Mouse (Mus musculus) MEL (cell line): ENCODE results near the gene Mex3a. TPM values are rescaled to one million over a fixed set of nuclear protein-coding genes. Genes with fewer than 3 reads are reported as not detected.

Experiments
- polyA plus RNA-seq, 2 experiments: library from polyadenylated mRNA; stranded (reverse) in 1 of 2; unstranded in 1 of 2; fragments of >175 nt in 1 of 2; fragments of >200 nt in 1 of 2; gene quantifications; 2 replicates each; pipeline versions ENCODE4 v1.2.1 to v1.2.4; 2012; ENCODE audit warnings: low replicate concordance in 2 of 2, low read depth in 1 of 2; ENCODE audit not compliant: insufficient read length in 2 of 2, insufficient read depth in 1 of 2, missing spikeins in 1 of 2
- total RNA-seq: library from RNA; depleted of rRNA; stranded (reverse); fragments of 300-350 nt; gene quantifications from 2 replicates; pipeline ENCODE4 v1.2.3, GENCODE M21; 2012; rRNA removed

Gene Mex3a
- total and polyA plus RNA-seq, 3 experiments: 5.5 to 10.1 TPM; not detected in 1

Other genes with a start within 250 kb of the Mex3a start
- gene Gm38392, start 245.2 kb upstream of the Mex3a start, total RNA-seq: 0.39 and 0.69 TPM in 2 replicates
- under 1 TPM in 1 of 2 experiments, not detected in 1; 0.84 TPM for gene Gm38392, start 245.2 kb upstream of the Mex3a start, polyA plus RNA-seq
- gene Tsacc, start 235.4 kb upstream of the Mex3a start, total RNA-seq: 26.7 and 34.1 TPM in 2 replicates
- gene Tsacc, start 235.4 kb upstream of the Mex3a start, polyA plus RNA-seq: 10 to 100 TPM in 1 of 2 experiments, not detected in 1; 41.1 TPM
- gene Cct3, start 235.3 kb upstream of the Mex3a start, total RNA-seq: 1,548 and 1,549 TPM in 2 replicates
- gene Cct3, start 235.3 kb upstream of the Mex3a start, polyA plus RNA-seq: 1,000 to 10,000 TPM in 1 of 2 experiments, 100 to 1,000 TPM in 1; 777 to 1,271 TPM
- gene Glmp, start 207.4 kb upstream of the Mex3a start, total RNA-seq: 47.6 and 48.3 TPM in 2 replicates
- gene Glmp, start 207.4 kb upstream of the Mex3a start, polyA plus RNA-seq: 100 to 1,000 TPM in 1 of 2 experiments, not detected in 1; 181 TPM
- gene Tmem79, start 196.2 kb upstream of the Mex3a start, total RNA-seq: 2.2 TPM in 2 replicates
- 1 to 10 TPM in 1 of 2 experiments, not detected in 1; 3.7 TPM for gene Tmem79, start 196.2 kb upstream of the Mex3a start, polyA plus RNA-seq
- gene Smg5, start 196.1 kb upstream of the Mex3a start, total RNA-seq: 87.3 and 97.9 TPM in 2 replicates
- gene Smg5, start 196.1 kb upstream of the Mex3a start, polyA plus RNA-seq: 100 to 1,000 TPM; 123 to 148 TPM
- not detected in 2 replicates for gene Paqr6, start 167.8 kb upstream of the Mex3a start, total RNA-seq
- gene Paqr6, start 167.8 kb upstream of the Mex3a start, polyA plus RNA-seq: under 1 TPM in 1 of 2 experiments, not detected in 1; 0.11 TPM
- gene Bglap3, start 159.7 kb upstream of the Mex3a start, total RNA-seq: 0.16 TPM in 1 of 2 replicates, not detected in the other
- not detected for gene Bglap3, start 159.7 kb upstream of the Mex3a start, polyA plus RNA-seq
- not detected in 2 replicates for gene Bglap2, start 153.7 kb upstream of the Mex3a start, total RNA-seq
- not detected for gene Bglap2, start 153.7 kb upstream of the Mex3a start, polyA plus RNA-seq
- gene Bglap, start 147.9 kb upstream of the Mex3a start, total RNA-seq: not detected in 2 replicates
- under 1 TPM in 1 of 2 experiments, not detected in 1; 0.17 TPM for gene Bglap, start 147.9 kb upstream of the Mex3a start, polyA plus RNA-seq
- 139 and 144 TPM in 2 replicates for gene Pmf1, start 122.1 kb upstream of the Mex3a start, total RNA-seq
- 100 to 1,000 TPM in 1 of 2 experiments, not detected in 1; 357 TPM for gene Pmf1, start 122.1 kb upstream of the Mex3a start, polyA plus RNA-seq
- 26.2 and 30.5 TPM in 2 replicates for gene Slc25a44, start 107.3 kb upstream of the Mex3a start, total RNA-seq
- 10 to 100 TPM in 1 of 2 experiments, not detected in 1; 34.6 TPM for gene Slc25a44, start 107.3 kb upstream of the Mex3a start, polyA plus RNA-seq
- gene Sema4a, start 71.2 kb upstream of the Mex3a start, total RNA-seq: 31.4 and 45.3 TPM in 2 replicates
- 10 to 100 TPM in 1 of 2 experiments, not detected in 1; 33.5 TPM for gene Sema4a, start 71.2 kb upstream of the Mex3a start, polyA plus RNA-seq
- 388 and 394 TPM in 2 replicates for gene Lmna, start 22.4 kb upstream of the Mex3a start, total RNA-seq
- 100 to 1,000 TPM; 128 to 302 TPM for gene Lmna, start 22.4 kb upstream of the Mex3a start, polyA plus RNA-seq
- gene Rab25, start 15.9 kb downstream of the Mex3a start, total RNA-seq: 0.75 and 0.96 TPM in 2 replicates
- 1 to 10 TPM in 1 of 2 experiments, not detected in 1; 1.9 TPM for gene Rab25, start 15.9 kb downstream of the Mex3a start, polyA plus RNA-seq
- 125 and 127 TPM in 2 replicates for gene Lamtor2, start 20.7 kb downstream of the Mex3a start, total RNA-seq
- 100 to 1,000 TPM in 1 of 2 experiments, not detected in 1; 188 TPM for gene Lamtor2, start 20.7 kb downstream of the Mex3a start, polyA plus RNA-seq
- gene Ubqln4, start 21.4 kb downstream of the Mex3a start, total RNA-seq: 73.0 and 83.0 TPM in 2 replicates
- 100 to 1,000 TPM in 1 of 2 experiments, 10 to 100 TPM in 1; 43.6 to 171 TPM for gene Ubqln4, start 21.4 kb downstream of the Mex3a start, polyA plus RNA-seq
- gene Ssr2, start 43.5 kb downstream of the Mex3a start, total RNA-seq: 500 and 594 TPM in 2 replicates
- 100 to 1,000 TPM; 176 to 706 TPM for gene Ssr2, start 43.5 kb downstream of the Mex3a start, polyA plus RNA-seq
- 113 and 131 TPM in 2 replicates for gene Arhgef2, start 73.6 kb downstream of the Mex3a start, total RNA-seq
- gene Arhgef2, start 73.6 kb downstream of the Mex3a start, polyA plus RNA-seq: 100 to 1,000 TPM in 1 of 2 experiments, not detected in 1; 183 TPM
- 0.08 TPM in 1 of 2 replicates, not detected in the other for gene Rxfp4, start 120.7 kb downstream of the Mex3a start, total RNA-seq
- under 1 TPM in 1 of 2 experiments, not detected in 1; 0.06 TPM for gene Rxfp4, start 120.7 kb downstream of the Mex3a start, polyA plus RNA-seq
- 43.4 and 47.4 TPM in 2 replicates for gene Khdc4, start 153.4 kb downstream of the Mex3a start, total RNA-seq
- 10 to 100 TPM in 1 of 2 experiments, not detected in 1; 71.0 TPM for gene Khdc4, start 153.4 kb downstream of the Mex3a start, polyA plus RNA-seq
- 28.7 and 38.6 TPM in 2 replicates for gene Rit1, start 184.4 kb downstream of the Mex3a start, total RNA-seq
- 10 to 100 TPM in 1 of 2 experiments, not detected in 1; 34.1 TPM for gene Rit1, start 184.4 kb downstream of the Mex3a start, polyA plus RNA-seq
- gene Syt11, start 242.8 kb downstream of the Mex3a start, total RNA-seq: 0.19 and 0.56 TPM in 2 replicates
- gene Syt11, start 242.8 kb downstream of the Mex3a start, polyA plus RNA-seq: 1 to 10 TPM in 1 of 2 experiments, not detected in 1; 1.4 TPM